Mouse (Mus musculus) R1 (cell line): ENCODE measurements around the gene Trip11.

Experiments used
- DNase-seq: peaks from one replicate; pipeline ENCODE4 v3.0.0-alpha.2; 2018; ENCODE audit warnings: low read depth, low spot score

Trip11 gene

DNA sequence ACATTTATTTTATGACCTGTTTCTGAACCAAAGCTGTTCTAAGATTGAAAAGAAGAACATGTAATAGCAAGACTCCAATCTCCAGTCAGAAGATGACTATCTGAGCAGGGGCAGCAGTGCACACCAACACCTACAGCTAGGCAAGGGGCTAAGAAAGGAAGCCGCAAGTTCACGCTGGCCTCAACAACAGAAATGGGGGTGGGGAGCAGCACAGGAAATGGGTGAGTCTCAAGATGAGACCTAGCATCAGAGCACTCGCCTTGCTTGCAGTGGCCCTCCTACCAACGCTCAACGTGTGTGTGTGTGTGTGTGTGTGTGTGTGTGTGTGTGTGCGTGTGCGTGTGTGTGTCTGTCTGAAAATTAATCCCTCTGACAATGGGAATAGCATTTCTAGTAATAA, 16.0 kb downstream of the Trip11 start:
- DNase-seq = no peak

DNA sequence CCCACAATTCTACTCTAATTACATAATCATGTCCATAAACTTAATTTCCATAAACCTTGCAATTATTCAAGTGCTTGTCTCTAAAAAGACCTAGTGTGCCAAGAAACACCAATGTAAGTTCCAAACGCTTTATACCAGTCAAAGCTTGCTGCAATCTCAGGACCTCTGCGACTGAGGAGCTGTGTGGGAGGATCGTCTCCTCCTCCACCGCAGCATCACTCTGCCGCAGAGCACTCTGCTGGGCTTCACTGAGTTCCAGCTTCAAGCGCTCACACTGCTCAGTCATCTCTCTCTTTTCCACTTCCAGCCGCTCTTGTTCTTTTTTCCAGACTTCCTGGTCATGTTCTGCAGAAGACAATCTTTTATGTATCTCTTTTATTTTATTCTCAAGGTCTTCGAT, 19.8 kb downstream of the Trip11 start:
- no peak for DNase-seq

DNA sequence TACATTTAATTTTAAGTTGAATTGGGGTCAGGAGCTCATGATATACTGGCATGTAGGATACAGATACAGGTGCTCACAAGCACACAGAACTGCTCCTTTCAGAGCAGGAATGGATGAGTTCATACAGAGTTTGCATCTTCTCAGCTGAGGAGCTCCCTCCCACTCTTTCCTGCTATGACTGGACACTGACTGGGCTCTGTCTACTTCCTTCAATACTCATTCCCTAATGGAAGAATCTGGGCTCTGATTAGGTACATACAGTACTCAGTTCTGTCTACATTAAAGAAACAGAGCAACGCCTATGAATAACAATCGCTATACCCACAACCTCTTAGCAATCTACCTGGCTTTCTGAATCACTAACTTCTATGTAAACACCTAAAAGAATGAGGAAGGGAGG, 20.2 kb downstream of the Trip11 start:
- peak; percentile 14 for DNase-seq

DNA sequence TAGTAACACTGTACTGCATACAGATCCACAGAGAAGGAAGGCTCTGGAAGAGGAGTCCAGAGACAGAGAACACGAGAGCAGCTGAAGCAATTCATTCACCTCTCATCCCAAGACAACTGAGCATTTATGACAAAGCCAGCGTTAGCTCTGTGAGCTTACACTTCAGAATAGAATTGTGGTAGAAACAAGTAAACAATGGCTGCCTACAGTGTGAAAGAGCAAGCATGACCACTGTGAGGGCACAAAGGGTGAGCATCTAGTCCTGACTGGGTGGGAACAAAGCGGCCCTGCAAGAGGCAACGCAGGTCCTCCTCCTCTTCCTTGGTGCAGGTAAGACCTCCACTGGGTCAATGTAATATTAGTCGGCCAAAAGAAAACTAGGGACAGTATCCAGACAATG, 22.0 kb downstream of the Trip11 start:
- DNase-seq = no peak

DNA sequence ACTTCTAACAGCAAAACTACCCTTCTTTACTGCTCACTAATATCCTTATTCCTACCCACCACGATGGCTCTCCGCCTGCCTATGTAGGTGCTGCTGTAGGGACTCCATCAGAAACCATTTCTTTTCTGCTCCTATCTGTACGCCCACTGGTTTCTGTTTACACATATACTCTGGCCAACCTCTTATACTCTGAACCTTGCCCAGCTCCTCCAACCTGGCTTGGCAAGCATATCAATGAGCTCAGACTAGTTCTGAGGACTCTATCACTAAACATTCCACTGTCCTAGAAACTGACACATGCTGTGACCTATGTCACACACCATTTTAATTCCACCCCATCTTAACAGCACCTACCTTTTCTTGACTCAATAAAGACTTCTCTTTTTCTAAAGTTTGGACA, 23.7 kb downstream of the Trip11 start:
- no peak for DNase-seq

DNA sequence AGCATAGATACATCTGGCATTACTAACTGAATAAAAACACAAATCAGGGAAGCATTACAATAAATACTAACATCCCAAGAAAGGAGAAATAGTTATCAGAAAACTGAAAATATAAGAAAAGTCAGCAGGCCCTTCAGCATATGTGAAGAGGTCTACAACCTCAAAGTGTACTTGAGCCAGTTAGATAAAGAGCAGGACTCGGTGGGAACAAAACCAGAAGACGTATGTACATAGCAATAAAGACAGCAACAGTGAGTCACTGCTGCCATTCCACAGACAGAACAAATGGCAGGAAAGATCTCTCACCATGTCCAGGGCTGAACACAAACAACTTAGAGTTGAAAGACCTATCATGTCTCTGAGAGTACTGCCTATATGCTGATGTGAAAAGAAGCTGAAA, 24.8 kb downstream of the Trip11 start:
- DNase-seq = no peak

DNA sequence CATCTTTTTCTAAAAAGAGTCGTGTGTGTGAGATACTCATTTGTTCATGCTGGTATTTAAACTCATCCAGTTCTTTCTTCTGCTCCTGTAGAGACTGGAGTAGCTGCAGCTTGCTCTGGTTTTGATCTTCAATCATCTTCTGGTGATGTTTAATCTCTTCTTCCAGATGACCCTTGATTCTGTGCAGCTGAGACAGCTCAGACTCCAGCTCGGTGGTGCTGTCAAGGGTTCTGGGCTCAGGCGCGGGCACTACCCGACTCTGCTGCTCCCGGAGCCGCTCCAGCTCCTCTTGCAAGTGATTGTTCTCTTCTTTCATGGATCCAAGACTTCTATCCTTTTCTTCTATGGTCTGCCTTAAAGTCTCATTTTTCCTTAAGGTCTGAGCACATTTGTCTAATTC, 28.1 kb downstream of the Trip11 start:
- DNase-seq = no peak

DNA sequence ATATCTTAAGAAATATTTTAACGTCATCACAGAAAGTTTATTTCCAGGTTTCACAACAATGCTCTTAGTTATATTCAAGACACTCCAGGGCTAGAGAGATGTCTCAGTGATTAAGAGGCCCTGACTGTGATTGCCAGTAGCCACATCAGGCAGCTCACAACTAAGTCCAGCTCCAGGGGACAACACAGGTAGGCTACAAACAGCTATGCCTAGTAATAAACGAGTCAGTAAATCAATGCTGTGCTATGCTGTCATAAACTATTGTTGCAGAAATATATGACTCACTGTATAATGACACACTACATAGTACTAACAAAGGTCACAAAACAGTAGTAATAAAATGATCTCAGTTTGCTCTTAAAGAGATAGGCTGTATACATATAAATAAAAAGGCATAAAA, 36.7 kb downstream of the Trip11 start:
- DNase-seq = no peak

DNA sequence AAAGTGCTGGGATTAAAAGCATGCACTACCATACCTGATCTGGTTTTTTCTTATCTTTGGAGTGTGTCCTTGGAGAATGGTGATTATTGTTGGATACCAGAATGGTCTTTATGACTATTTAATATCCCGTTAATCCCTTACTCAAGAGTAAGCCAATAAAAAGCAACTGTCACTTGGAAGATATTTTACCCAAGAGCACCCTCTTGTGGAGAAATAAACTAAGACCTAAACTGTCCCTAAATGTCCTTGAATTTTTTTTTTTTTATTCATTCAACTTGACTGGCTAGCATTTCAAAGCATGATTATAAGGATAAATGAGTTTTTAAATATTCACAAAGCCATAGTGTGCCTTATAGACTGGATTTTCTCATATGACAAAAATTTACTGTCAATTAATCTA, 38.0 kb downstream of the Trip11 start:
- peak; percentile 54 for DNase-seq

DNA sequence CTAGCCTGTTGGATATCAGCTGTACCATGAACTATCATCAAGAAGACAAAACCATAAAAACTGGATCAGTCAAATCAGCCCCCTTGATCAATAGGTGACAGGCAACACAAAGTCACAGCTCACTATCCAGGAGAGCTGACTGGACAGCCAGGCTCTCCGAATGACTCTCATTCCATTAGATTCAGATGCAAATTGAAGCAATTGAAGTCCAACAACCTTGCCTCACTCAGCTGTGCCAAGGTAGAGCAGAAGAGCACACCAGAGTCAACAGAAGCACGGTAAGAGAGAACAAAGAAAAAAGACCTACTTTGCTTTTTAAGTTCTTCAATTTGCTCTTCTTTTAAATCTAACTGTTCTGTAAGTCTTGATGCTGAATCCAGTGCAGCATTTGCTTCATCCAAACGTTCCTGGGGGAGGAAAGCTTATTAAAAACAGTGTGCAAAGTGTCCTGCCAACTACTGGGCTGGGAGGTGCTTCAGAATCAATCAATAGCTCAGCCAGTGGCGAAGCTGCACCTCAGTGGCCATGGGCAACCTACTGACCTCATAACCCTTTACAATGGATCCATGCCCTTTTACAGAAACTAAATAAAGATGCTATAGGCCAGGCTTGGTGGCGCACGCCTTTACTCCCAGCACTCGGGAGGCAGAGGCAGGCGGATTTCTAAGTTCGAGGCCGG, 50.6 kb downstream of the Trip11 start:
- peak; percentile 71 for DNase-seq

DNA sequence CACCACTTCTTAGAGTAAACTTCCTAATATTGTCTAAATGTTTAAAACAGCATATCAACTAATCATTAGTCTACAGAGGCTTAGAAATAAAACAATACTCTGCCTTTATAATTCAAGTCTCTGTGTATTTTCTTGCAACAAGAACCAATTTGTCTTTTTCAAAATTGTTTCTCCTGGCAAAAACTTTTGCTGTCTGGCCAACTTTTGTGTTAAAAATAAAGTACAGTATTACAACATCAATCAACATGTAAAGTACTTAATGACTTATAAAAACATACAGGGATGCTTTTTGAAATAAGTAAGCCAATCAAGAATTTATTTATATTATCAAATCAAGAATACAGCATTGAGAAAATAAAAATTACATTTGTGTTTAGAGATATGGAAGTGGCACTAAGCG, 52.8 kb downstream of the Trip11 start:
- no peak for DNase-seq

DNA sequence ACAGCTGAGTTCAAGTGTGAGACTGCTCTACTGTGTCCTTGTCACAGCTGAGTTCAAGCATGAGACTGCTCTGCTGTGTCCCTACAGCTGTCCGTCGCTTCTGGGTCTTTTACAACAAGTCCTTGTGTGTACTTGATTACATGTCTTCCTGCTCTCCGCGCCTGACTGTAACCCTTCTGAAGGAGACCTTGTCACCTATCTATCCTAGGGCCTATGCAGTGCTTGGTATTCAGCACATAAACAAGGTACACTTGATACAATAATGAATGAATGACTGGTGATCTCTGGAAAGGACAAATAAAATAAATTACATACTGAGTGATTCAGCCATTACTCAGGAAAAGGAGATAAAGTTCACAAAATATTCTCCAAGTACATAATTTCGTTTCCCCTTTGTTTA, 55.1 kb downstream of the Trip11 start:
- no peak for DNase-seq

DNA sequence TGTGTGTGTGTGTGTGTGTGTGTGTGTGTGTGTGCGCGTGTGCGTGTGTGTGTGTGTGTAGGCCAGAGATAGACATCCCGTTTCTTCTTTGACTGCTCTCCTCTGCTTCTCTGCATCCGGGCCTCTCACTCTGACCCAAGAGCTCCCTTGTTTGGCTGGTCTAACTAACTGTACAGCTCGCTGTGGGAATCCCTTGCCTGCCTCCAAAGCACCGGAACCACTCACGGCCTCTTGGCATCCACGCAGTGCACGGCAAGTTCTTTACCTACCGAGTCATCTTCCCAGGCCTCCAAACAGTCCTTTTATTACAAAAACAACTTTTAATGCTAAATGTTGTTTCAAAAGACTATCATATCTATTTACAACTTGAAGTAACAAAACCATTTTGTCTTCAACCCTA, 58.7 kb downstream of the Trip11 start:
- peak; percentile 54 for DNase-seq

DNA sequence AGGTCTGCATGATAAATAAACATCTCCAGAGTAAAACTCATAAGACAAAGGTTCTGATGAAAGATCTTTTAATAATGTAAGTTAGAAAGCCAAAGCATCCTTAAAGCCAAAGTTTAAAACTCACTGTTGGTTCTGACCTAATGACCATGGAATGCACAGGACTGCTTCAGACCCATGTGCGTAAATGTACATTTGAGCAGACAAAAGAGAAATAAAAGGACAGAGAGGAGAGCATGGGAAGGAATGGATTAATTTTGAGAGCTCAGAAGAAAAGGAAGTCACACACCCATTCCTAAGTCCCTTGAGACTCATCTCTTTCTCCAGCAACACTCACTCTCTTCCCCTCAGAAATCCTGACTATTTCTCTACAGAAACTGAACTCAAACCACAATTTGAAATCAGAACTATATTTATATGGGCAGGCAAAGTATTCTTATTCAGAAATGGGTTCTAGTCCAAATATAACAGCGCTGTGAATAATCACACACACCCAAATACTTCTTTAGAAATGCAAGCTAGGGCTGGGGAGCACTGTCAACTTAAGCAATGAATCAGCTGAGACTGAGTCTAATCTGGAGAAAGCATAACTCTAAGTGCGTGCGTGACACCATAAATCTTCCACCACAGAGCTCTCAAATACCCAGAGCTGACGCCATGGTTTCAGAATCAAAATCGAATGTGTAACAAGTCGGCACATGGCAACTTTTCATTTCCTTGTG, 61.1 kb downstream of the Trip11 start:
- DNase-seq = no peak

DNA sequence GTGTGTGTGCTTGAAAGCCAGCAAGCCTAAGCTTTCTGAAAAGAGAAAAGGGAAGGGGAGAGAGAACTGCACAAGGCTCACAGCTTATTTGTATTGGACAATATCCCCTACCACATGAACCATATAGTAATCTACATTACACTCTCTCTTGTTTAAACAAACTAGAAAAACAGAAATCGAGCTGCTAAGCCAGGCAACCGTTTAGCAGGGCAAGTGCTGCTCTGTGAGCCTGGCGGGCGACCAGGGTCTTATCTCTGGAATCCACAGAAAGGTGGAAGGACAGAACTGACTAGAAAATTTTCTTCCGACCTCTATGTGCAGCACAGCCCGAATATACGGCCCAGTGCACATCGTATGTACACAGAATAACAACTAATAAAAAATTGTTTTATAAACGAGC, 61.8 kb downstream of the Trip11 start:
- no peak for DNase-seq

DNA sequence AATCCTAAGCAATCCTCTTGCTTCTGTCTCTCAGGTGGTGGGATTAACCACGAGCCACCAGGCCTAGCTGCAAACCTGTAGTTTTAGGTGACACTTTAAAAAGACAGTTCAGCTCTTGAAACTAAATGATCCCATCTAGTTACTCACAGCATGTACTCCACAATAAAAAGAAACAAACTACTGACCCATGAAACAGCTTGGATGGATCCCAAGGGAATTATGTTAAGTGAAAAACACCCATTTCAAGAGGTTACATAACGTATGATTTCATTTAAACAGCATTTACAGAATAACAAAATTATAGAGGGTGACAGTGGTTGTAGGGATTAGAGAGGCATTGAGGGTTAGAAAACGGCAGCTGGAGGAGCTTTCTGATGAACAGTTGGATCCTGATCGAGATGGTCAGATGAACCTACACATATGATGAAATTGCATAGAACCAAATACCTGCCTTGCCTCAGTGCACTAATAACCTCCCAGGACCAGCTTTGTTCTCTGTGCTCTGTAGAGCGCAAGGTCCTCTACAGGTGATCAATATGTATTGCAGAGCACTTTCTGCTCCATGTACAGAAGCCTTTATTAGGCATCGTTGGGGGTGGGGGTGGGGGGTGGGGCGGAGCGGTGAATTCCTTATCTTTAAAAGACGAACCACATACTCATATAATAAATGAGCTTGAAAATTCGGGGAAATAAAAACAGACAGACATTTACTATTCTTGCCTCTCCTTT, 76.4 kb downstream of the Trip11 start:
- no peak for DNase-seq

DNA sequence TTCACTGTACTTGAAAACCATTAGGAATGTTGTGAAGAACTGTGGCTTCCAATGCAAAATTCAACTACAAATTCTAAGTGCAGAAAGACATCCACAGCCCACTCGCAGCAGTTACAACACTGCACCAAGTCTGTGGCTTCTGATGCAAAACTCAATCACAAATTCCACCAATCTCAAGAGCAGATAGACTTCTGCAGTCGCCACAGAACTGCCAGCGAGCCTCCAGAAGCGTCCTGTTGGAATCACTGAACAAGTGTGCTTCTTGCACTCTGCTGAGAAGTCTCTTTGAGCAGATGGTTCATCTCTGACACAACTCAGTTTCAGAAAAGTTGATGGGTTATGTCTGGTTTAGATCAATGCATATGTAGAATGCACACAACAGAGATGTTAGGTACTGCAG, 78.4 kb downstream of the Trip11 start:
- DNase-seq = no peak

DNA sequence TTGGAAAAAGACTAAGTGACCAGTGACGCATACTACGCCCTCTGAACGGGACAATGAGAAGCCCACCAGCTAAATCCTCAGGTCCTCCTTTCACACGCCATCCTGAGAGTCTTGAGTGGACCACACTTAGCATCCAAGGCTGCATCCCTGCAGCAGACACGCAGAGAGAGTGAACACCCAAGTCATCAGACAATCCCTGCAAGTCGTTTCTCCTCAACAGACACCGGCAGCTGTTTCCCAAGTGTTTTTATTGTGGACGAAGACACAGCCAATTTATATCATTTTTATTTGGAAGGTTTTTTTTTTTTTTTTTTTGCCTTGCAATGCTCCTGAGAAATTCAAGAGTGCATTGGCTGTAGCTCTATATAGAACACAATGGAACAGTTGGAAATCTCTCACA, 79.3 kb downstream of the Trip11 start:
- DNase-seq = no peak

DNA sequence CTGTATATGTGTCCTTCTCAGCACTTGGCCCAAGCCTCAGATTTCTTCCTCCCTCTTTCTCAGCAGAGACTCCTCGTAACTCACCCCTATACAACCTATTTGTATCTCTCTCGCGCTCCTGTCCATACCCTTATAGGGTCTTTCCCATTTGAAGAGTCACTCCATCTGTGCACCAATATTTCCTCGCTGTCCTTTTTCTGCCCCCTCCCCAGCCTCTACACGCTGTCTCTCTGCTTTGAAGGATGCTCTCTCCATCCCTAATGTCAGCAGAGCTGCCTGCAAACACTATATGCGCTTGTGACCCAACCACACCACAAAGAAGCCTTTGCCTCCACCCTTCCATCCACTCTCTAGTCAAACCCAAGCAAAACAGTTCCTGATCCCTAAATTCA, 80.0 kb downstream of the Trip11 start:
- DNase-seq = no peak

DNA sequence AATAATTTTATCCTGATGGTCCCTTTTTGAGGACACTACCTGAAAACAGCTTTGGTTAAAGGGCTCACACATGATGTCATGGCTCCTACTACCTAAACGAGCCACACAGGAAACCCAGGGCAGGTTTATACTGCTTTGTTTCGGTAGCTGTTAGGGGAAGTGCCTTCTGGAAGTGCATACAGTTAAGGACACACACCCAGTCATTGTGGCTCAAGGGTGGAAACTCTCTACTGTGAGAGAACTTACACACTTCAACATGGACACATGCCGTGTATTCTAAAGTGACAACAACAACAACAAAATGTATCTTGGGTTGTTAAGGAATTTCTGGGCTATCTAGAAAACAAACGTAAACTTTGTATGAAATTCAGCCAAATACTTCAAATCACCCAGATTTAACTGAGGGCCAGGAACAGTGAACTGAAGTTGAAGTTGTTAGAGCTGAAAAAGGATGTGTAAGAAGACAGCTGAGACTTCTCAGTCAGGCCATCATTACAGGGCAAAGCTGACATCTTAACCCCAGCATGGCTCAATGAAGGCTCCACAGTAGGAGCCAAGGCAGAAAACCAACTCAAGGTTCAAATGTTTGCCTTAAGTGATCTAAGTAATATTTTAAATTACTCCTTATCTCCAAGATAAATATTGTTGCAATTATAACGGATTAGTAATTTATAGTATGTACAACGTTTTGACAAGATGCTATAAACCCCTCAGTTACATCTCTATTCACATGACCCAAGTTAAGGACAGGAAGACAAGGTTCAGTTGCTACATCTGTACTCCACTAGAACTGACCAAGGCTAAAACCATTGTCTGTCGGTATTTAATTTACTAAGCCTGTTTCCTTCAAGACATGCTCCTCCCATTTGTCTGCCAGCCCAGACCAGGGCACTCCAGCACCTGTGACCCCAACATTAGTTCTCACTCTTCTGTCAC, 80.6 kb downstream of the Trip11 start:
- DNase-seq = no peak

DNA sequence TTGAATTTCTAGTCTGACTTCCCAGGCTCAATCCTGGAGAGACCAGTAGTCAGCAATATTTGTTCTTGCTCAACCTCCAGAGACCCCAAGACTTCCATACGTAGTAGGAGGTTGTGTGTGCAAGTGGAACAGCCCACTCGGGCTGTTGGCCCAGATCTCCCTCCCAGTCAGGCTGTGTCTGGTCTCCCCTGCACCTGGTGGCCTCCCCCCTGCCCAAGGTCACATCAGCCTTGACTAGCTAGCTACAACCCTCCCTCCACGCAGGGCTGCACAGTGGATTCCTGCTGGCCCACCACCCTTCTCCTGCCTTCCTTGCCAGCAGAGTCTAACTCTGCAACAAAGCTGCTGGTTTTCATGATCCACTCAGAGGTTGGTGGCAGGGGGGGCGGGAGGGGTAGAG, 81.8 kb downstream of the Trip11 start:
- DNase-seq = peak; percentile 35

DNA sequence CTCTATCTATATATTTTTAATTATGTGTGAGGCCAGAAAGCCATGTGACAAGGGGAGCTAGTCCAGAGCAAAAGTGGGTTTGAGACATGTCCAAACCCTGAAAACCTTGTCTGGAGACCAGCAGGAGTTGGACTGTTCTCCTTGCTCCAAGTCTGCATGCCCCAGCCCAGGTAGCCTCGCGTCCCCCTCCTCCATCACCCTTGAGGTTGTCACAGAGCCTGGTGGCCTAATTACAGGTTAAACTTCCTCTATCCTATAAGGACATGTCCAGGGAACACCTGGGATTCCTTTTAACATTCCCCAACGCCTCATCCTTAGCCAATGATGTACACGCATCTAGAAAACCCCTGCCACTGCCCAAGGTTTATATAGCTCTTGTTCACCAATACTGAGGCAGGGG, 89.9 kb downstream of the Trip11 start:
- DNase-seq = no peak
